Mouse (Mus musculus) intestine, embryonic 15.5 days (tissue): ENCODE results near the gene Porcn. TPM values are rescaled to one million over a fixed set of nuclear protein-coding genes. Genes with fewer than 3 reads are reported as not detected.

Source experiments
- ATAC-seq: fragments of 200-750 bp; cut with Nextera tagmentation; 2 replicates; pipeline ENCODE4 v1.8.0; 2017; ENCODE audit warnings: moderate TSS enrichment, moderate library complexity
- H3K27ac ChIP-seq: fragments of 300-500 bp; sonication (generic); 2 replicates; pipeline ENCODE4 v1.5.1; 2015; ENCODE audit warnings: mild to moderate bottlenecking, inconsistent platforms
- H3K27me3 ChIP-seq: fragments of 300-500 bp; sonication (generic); replicated peaks from 2 replicates; pipeline ENCODE4 v1.6.1; 2015; ENCODE audit warnings: inconsistent platforms
- H3K36me3 ChIP-seq: fragments of 300-500 bp; sonication (generic); 2 replicates; pipeline ENCODE4 v1.6.1; 2015; ENCODE audit warnings: inconsistent platforms
- H3K4me1 ChIP-seq: fragments of 300-500 bp; sonication (generic); replicated peaks from 2 replicates; pipeline ENCODE4 v1.6.1; 2015; ENCODE audit warnings: inconsistent platforms
- H3K4me2 ChIP-seq: fragments of 300-500 bp; sonication (generic); replicated peaks from 2 replicates; pipeline ENCODE4 v1.6.1; 2015; ENCODE audit warnings: mild to moderate bottlenecking, inconsistent platforms
- H3K4me3 ChIP-seq: fragments of 300-500 bp; sonication (generic); replicated peaks from 2 replicates; pipeline ENCODE4 v1.5.1; 2015; ENCODE audit warnings: inconsistent platforms
- H3K9ac ChIP-seq: fragments of 300-500 bp; sonication (generic); 2 replicates; pipeline ENCODE4 v1.6.1; 2015; ENCODE audit warnings: inconsistent platforms
- H3K9me3 ChIP-seq: fragments of 300-500 bp; sonication (generic); 2 replicates; pipeline ENCODE4 v1.6.1; 2016; ENCODE audit warnings: inconsistent platforms
- WGBS: fragments of 180-500 bp; shearing (Covaris S2); methylation state at CpG from one replicate; pipeline ENCODE4 v1.1.7; 2015; 5-methylcytosine and 5-hydroxymethylcytosine counted together
- polyA plus RNA-seq: library from polyadenylated mRNA; unstranded; fragments of >200 nt; fragmentation: Nextera tagmentation; extraction: Ambion mirVana; gene quantifications from 2 replicates; pipeline ENCODE4 v1.2.1, GENCODE M21; 2015

The Porcn gene
- polyA plus RNA-seq, result 7.2 and 7.4 TPM in 2 replicates

DNA sequence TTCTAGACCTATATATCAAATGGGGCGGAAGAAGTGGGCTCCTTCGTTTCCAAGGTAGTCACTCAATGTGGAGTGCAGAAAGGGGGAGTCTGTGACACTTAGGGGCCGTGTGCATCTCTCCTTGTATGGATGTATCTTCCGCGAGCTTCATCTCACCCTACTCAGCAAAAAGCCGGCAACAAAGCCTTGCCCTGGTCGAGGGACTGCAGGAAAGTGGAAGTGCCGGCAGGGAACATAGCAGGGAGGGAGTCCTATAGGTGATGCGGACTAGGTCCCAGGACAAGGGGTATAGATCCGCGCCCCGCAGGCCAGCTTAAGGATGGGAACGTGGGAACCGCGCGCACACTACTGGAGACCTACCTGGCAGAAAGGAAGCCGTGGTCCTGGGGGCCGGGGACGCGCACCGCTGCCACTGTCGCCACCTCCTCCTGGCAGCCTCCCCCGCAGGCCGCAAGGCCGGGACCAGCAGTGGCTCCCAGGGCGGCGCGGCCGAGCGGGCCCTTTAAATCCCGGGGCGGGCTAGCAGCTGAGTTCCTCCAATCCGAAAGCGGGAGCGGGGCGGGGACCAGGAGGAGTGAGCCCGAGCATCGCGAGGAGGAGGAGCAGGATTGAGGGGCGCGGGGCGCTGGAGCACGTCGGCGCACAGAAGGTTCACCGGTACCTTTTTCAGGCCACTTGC lies at the start of gene Porcn:
TSS of gene Porcn (minus strand) at position 511 of the 679 bp plus-strand sequence.
- no peaks in the 10 kb centered on the region for H3K36me3 ChIP-seq
- H3K27me3 ChIP-seq, result no peaks in the 10 kb centered on the region
- no peaks in the 10 kb centered on the region for H3K4me1 ChIP-seq
- peak within 1 kb of the TSS; percentile 49 for H3K4me3 ChIP-seq
- ATAC-seq, result peak; percentile 96
- H3K9me3 ChIP-seq, result no peaks in the 10 kb centered on the region
- no peak within 1 kb of the TSS for H3K27ac ChIP-seq
- peak within 1 kb of the TSS; percentile 65 for H3K4me2 ChIP-seq
- 8% methylated on average over 46 of the region's 46 CpGs for WGBS
- peak within 1 kb of the TSS; percentile 58 for H3K9ac ChIP-seq

DNA sequence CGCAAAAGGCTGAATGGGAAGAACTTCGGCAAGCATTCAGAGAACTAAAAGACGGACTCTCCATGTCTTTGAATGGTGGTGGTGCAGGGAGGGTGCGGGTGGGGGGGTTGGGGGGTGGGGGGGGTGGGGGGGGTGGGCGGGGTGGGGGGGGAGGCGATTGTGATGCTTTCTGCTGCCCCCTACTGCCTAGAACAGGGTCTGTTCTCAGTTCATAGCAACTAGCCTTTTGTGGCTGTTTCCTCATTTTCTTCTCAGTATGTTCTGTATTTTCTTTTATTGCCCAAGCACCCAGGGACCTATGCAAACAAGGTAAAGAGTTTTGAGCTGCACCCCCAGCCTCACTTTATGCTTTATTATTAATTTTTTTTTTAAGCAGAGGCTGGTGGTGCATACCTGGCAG lies 49.5 kb upstream of the Porcn start:
- no peak overlapping the region for H3K4me2 ChIP-seq
- no peaks in the 10 kb centered on the region for H3K4me1 ChIP-seq
- 37% methylated on average over 5 of the region's 6 CpGs for WGBS
- ATAC-seq, result no peak
- no peak overlapping the region for H3K9ac ChIP-seq
- H3K27ac ChIP-seq, result no peak overlapping the region
- H3K9me3 ChIP-seq, result no peaks in the 10 kb centered on the region
- H3K27me3 ChIP-seq, result no peaks in the 10 kb centered on the region
- H3K36me3 ChIP-seq, result no peaks in the 10 kb centered on the region
- no peak overlapping the region for H3K4me3 ChIP-seq

DNA sequence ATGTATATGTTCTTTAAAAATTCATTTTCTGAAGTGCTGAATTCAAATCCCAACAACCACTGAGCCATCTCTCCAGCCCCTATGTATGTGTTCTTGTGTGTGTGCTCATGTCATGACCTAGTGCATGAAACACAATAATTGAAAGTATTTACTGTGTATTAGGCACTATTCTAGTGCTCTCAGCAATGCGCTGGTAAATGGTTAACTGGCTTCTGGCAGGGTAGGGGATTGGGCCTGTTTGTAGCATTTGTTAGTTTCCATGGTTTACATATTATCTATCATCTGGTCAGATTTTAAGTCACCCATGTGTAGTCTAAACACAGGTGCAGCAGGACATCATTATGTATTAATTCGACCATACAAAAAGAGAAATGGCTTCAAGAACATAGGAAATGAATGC lies 47.4 kb upstream of the Porcn start:
- no peaks in the 10 kb centered on the region for H3K4me1 ChIP-seq
- WGBS, result 81% methylated on average over 2 of the region's 2 CpGs
- H3K4me3 ChIP-seq, result no peak overlapping the region
- H3K36me3 ChIP-seq, result no peaks in the 10 kb centered on the region
- no peak overlapping the region for H3K4me2 ChIP-seq
- H3K27ac ChIP-seq, result no peak overlapping the region
- no peaks in the 10 kb centered on the region for H3K27me3 ChIP-seq
- H3K9me3 ChIP-seq, result no peaks in the 10 kb centered on the region
- H3K9ac ChIP-seq, result no peak overlapping the region
- ATAC-seq, result no peak

DNA sequence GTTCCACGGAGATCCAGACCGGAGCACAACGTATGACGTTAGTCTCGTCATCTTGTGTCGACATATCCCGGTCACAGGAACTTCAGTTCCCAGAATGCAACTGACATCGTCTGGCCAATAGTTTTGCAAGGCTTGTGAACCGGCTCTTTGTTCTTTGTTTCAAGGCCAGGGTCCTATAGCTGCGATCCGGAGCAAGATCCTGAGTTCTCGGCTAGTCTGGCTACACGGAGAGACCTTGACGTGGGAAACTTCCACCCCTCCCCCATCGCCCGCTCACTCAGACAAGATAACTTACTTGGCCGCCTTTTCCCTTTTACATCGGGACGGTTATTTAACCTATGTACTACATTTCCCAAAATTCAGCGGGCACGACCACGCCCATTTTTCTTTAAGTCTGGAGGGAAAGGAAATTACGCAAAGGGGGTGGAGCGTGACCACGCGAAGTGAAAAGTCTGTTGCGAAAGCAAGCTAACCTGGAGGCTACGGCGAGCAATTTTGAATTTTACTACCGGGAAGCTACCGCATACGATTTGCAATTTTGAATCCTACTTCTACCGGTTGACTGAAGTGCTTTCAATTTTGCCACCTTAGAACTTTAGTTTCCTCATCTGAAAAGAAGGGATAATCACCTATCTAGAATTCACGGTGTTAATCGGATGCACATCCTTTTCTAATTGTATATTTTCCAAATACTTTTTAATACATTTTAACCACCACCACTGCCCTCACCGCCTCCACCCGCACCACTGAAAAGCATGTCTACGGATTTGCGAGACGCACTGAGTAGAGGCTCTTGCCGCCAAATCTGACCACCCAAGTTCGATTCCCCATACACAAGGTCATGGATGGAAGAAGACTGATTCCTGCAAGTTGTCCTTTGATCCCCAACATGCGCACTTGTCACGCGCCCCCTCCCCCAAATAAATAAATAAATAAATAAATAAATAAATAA lies 46.3 kb upstream of the Porcn start, which contains the start of gene Ftsj1:
TSS of gene Ftsj1 (minus strand) at position 73 of the 952 bp plus-strand sequence.
- Histone ChIP-seq H3K4me2 (peak within 1 kb of the TSS; percentile 54), H3K9me3 (no peaks in the 10 kb centered on the region), H3K36me3 (no peaks in the 10 kb centered on the region), H3K27me3 (no peaks in the 10 kb centered on the region), H3K4me1 (no peaks in the 10 kb centered on the region), H3K9ac (peak within 1 kb of the TSS; percentile 38), H3K4me3 (peak within 1 kb of the TSS; percentile 50), H3K27ac (peak within 1 kb of the TSS; percentile 71)
- WGBS, result 15% methylated on average over 45 of the region's 45 CpGs
- ATAC-seq, result peak; percentile 95

DNA sequence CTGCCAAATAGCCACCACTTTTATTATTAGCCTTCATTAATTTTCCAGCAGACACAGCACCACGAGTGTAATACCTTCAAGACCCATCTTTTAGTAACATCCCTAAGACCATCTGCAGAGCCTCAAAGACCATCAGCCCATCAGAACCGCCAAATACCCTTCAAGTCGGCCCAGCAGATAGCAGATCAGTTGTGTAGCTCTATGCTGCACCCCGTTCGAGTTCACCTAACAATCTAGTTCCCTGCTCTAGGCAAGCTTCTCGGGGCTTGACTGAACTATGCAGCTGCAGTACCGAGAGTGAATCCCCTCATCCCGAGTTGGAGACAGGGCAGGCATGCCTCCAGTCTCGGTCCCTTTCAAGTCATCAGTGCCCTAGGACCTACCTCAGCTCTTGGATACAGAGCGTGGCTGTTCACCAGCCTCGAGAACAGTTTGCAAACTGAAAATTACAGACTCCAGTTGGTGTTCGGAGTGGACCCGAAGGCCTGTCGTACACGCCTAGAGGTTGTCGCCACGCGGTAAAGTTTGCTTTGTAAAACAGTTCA lies 45.5 kb upstream of the Porcn start:
- H3K4me3 ChIP-seq, result peak overlapping the region; percentile 50
- H3K36me3 ChIP-seq, result no peaks in the 10 kb centered on the region
- ATAC-seq, result peak; percentile 71
- no peak overlapping the region for H3K27ac ChIP-seq
- no peaks in the 10 kb centered on the region for H3K4me1 ChIP-seq
- peak overlapping the region; percentile 54 for H3K4me2 ChIP-seq
- H3K27me3 ChIP-seq, result no peaks in the 10 kb centered on the region
- no peaks in the 10 kb centered on the region for H3K9me3 ChIP-seq
- H3K9ac ChIP-seq, result peak overlapping the region; percentile 38
- WGBS, result 20% methylated on average over 18 of the region's 18 CpGs

- Histone ChIP-seq H3K27me3 (no peaks in the 10 kb centered on the region), H3K9me3 (no peaks in the 10 kb centered on the region), H3K4me2 (no peak overlapping the region), H3K4me1 (no peaks in the 10 kb centered on the region), H3K4me3 (no peak overlapping the region), H3K9ac (no peak overlapping the region), H3K36me3 (no peaks in the 10 kb centered on the region), H3K27ac (no peak overlapping the region)
- WGBS, result 85% methylated on average over 8 of the region's 8 CpGs
- no peak for ATAC-seq
Observed at GRCm38 (mm10) chrX:8248542-8249120, 42.3 kb upstream of the Porcn start.

- H3K4me3 ChIP-seq, result no peak overlapping the region
- H3K9ac ChIP-seq, result no peak overlapping the region
- H3K4me2 ChIP-seq, result no peak overlapping the region
- no peaks in the 10 kb centered on the region for H3K27me3 ChIP-seq
- ATAC-seq, result no peak
- H3K27ac ChIP-seq, result no peak overlapping the region
- no peaks in the 10 kb centered on the region for H3K9me3 ChIP-seq
- no peaks in the 10 kb centered on the region for H3K4me1 ChIP-seq
- no peaks in the 10 kb centered on the region for H3K36me3 ChIP-seq
- WGBS, result 83% methylated on average over 2 of the region's 2 CpGs
Observed at GRCm38 (mm10) chrX:8247680-8248079, 41.4 kb upstream of the Porcn start.

- Histone ChIP-seq H3K27ac (no peak overlapping the region), H3K4me2 (no peak overlapping the region), H3K9me3 (no peaks in the 10 kb centered on the region), H3K27me3 (no peaks in the 10 kb centered on the region), H3K4me3 (no peak overlapping the region), H3K36me3 (no peaks in the 10 kb centered on the region), H3K4me1 (no peaks in the 10 kb centered on the region), H3K9ac (no peak overlapping the region)
- ATAC-seq, result no peak
- 71% methylated on average over 13 of the region's 13 CpGs for WGBS
Observed at GRCm38 (mm10) chrX:8238804-8239395, 32.6 kb upstream of the Porcn start.

GRCm38 (mm10) chrX:8236704-8237103 lies 30.4 kb upstream of the Porcn start:
- H3K4me2 ChIP-seq, result no peak overlapping the region
- no peak overlapping the region for H3K9ac ChIP-seq
- no peaks in the 10 kb centered on the region for H3K27me3 ChIP-seq
- no peak overlapping the region for H3K4me3 ChIP-seq
- WGBS, result 83% methylated on average over 2 of the region's 2 CpGs
- no peak for ATAC-seq
- no peaks in the 10 kb centered on the region for H3K4me1 ChIP-seq
- no peaks in the 10 kb centered on the region for H3K36me3 ChIP-seq
- no peak overlapping the region for H3K27ac ChIP-seq
- no peaks in the 10 kb centered on the region for H3K9me3 ChIP-seq

DNA sequence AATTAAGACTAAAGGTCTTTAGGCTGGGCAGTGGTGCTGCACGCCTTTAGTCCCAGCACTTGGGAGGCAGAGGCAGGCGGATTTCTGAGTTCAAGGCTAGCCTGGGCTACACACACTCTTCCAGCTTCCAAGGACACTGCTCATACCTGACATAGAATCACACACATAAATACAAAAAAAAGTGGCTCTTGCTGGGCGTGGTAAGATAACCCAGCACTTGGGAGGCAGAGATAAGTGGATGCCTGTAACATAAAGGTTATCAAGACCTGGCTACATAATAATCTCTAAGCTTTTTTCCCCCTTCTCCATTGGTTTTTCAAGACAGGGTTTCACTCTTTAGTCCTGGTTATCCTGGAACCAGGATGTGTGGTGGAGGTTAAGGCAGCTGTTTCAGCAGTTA lies 27.3 kb upstream of the Porcn start:
- Histone ChIP-seq H3K4me1 (no peaks in the 10 kb centered on the region), H3K4me2 (no peak overlapping the region), H3K9ac (no peak overlapping the region), H3K4me3 (no peak overlapping the region), H3K27me3 (no peaks in the 10 kb centered on the region), H3K36me3 (no peaks in the 10 kb centered on the region), H3K9me3 (no peaks in the 10 kb centered on the region), H3K27ac (no peak overlapping the region)
- no peak for ATAC-seq
- WGBS, result 76% methylated on average over 3 of the region's 3 CpGs

DNA sequence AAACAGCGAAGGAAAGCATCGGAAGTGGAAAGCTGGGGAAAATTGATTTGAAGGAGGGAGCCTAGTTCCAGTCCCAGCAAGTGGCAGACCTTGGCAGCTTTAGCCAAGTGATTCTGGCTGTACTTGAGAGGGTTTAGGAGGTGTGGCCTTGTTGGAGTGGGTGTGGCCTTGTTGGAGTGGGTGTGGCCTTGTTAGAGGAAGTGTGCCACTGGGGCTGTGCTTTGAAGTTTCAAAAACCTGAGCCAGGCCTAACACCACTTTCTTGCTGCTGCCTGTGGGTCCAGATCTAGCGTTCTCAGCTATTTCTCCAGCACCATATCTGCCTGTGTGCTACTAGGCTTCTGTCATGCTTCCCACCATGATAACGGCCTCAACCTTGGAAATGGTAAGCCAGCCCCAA lies 23.9 kb upstream of the Porcn start:
- no peak overlapping the region for H3K27ac ChIP-seq
- no peak overlapping the region for H3K4me3 ChIP-seq
- WGBS, result 81% methylated on average over 4 of the region's 4 CpGs
- no peaks in the 10 kb centered on the region for H3K4me1 ChIP-seq
- H3K36me3 ChIP-seq, result no peaks in the 10 kb centered on the region
- H3K4me2 ChIP-seq, result no peak overlapping the region
- H3K27me3 ChIP-seq, result no peaks in the 10 kb centered on the region
- H3K9ac ChIP-seq, result no peak overlapping the region
- no peak for ATAC-seq
- no peaks in the 10 kb centered on the region for H3K9me3 ChIP-seq

DNA sequence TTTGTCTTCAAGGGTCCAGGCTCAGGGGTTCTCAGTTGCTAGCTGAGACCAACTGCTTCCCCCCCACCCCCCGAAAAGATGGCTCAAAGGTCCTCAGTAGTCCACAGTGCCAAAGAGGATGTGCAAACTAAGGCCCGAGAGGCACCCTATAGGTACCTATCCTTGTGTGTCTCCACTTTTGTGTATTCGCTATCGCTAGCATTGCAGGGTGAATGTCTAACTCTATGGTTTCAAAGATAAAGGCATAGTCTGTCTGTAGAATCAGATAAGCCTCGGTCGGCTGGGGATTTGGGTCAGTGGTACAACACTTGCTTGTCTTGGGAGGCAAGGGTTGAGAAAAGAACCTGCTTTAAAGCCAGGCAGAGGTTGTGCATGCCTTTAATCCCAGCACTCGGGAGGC lies 17.1 kb upstream of the Porcn start:
- no peaks in the 10 kb centered on the region for H3K27me3 ChIP-seq
- H3K9ac ChIP-seq, result no peak overlapping the region
- H3K9me3 ChIP-seq, result no peaks in the 10 kb centered on the region
- H3K27ac ChIP-seq, result no peak overlapping the region
- WGBS, result 79% methylated on average over 7 of the region's 7 CpGs
- H3K4me1 ChIP-seq, result no peaks in the 10 kb centered on the region
- H3K36me3 ChIP-seq, result no peaks in the 10 kb centered on the region
- no peak for ATAC-seq
- H3K4me2 ChIP-seq, result no peak overlapping the region
- H3K4me3 ChIP-seq, result no peak overlapping the region
